Mouse (Mus musculus) spleen, adult 12 weeks (tissue): ENCODE data around the gene Hbq1a.
"Not testable (repeated sequence)": the region's sequence is repeated elsewhere in the genome, so short reads cannot be mapped to it uniquely, and the experiment has no call there.

ENCODE experiments used
- DNase-seq: peaks from one replicate; pipeline ENCODE4 v3.0.0; 2022; ENCODE audit warnings: low spot score

Hbq1a gene

GRCm38 (mm10) chr11:32299865-32300264 lies at the start of gene Hbq1a:
Gene Hbq1a, plus strand, starts transcription at chr11:32300069.
- peak; percentile 70 for DNase-seq

DNA sequence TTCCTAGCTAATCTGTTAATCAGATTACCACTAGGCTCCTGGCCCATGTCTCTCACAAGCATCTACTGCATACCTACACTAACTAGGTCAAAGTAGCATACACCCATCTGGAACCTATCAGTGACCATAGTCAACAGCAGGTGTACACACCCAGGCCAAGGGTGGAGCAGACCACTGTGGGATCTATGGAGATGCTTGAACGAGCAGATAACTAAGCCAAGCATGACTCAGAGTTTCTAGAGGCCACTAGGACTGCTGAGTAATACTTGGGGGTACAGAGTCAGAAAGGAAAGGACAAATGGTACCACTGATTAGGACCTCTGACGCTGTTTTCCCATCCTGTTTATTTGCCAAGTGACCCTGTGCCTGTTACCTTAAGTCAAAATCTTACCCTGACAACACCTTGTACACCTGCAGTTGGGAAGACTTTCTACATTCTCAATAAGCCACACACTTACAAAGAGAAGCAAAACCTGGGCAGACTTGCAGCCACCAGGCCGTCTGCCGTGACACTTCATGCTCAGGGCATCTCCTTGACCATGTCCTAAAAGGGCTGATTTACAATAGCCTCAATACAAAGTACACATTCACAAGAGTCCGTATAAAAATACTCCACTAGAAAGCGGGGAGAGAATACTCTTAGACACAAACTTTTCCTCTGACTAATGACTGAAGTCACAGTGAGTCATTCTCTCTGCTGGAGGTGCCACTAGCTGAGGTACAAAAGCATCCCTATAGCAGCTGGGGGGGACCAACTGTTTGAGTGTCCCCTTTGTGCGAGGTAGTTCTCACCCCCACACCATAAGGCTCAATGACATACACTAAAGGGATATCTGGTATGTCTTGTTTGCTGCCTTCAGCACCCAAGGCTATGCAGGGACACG lies 48.7 kb upstream of the Hbq1a start:
- peak; percentile 65 for DNase-seq

DNA sequence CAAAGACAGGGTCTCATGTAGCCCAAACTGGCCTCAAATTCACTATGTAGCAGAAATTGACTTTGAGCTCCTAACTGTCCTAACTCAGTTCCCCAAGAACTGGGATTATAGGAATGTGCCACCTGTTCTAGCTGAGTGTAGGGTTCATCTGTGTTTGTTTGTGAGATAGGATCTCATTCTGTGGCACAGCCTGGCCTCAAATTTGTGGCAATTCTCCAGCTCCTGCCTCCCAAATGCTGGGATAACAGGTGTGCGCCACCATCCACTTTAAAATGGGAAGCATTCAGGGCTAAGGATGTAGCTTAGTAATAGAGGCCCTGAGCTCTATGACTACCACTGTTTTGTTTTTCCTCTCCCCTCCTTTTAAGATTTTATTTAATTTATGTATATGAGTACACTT lies 46.7 kb upstream of the Hbq1a start:
- no peak for DNase-seq

GRCm38 (mm10) chr11:32256146-32256545 lies 43.7 kb upstream of the Hbq1a start:
- DNase-seq: peak; percentile 59

DNA sequence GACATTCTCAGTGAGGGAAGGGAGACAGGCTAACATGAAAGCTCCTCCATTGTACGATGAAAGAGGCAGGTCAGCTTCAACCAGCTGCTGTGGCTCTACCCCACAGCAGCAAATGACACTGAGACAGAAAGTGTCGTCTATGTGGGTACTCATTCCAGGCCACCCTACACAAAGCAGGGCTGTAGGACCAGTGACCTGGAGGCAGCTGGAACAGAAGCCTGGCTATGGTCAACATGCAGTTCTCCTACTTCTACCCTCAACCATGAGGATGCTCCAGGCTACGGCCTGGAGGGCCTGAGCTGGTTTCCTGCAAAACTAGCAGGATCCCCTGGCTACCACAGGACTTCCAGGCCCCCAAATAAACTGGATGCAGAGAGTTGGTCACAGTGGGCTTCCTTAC lies 43.3 kb upstream of the Hbq1a start:
- no peak for DNase-seq

GRCm38 (mm10) chr11:32262674-32263415 lies 37.0 kb upstream of the Hbq1a start:
- no peak for DNase-seq

GRCm38 (mm10) chr11:32265117-32265738 lies 34.6 kb upstream of the Hbq1a start:
- no peak for DNase-seq

DNA sequence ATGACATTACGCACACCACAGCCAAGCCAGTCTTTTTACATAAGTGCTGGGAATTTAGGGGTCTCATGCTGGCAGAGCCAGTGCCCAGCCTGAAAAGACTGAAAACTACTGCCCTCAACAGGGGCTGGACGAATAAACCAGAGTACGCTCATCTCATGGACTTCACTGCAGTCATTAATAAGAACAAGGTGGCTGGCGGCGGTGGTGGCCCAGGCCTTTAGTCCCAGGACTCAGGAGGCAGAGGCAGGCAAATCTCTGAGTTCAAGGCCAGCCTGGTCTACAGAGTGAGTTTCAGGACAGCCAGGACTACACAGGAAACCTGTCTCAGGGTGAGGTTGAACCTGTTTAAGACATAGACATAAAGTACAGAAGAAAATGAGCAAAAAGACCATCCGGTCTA lies 33.7 kb upstream of the Hbq1a start:
- DNase-seq: no peak

DNA sequence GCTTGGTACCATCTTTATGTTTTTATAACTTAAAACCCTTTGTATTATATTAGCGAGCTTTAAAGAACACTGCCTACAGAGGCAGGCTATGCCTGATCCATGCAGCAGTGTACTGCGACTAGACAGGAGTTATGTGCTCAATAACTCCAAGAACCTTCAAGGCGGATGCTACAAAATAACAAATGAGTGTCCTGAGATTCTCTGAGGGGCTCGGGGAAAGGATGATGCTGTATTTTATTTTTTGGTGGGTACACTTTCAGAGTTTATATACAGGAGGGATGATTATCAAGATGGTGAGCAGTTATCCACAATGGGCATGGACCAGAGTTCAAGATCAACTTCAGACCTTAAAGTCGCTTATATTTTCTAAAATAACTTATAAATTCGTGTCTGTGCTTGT lies 33.1 kb upstream of the Hbq1a start:
- no peak for DNase-seq

DNA sequence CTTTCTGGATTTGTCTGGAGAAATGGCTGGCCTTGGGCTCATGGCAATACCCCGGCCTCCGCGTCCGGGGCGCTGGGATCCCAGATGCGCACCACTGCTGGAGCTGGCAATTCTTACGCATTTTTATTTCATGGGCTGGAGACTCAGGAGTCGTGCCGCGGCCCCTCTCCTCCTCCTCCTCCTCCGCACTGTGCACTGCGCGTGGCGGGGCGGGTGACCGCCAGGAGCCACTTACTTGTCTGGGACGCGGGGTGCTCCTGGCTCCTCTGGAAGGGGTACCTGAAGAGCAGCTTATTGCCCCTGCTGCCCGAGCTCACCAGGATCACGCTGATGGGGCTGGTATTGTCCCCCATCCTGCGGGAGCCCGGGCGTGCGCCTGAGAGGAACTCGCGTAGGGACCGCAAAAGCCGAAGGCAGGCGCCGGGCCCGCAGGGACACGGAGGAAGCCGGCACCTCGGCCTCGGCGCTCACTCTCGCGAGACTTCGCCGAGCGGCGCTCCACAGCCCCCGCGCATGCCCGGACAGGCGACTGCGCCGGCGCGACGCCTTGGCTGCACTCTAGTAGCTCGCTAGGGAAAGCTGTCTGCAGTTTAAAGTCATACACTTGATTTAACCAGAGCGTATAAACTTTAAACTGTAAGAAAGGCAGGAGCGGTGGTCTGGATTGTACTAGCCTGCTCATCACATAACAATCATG lies 32.5 kb upstream of the Hbq1a start, which contains the start of gene Nprl3:
Nprl3 (minus strand) TSS at position 520 of the 697 bp plus-strand sequence.
- DNase-seq: peak; percentile 90

DNA sequence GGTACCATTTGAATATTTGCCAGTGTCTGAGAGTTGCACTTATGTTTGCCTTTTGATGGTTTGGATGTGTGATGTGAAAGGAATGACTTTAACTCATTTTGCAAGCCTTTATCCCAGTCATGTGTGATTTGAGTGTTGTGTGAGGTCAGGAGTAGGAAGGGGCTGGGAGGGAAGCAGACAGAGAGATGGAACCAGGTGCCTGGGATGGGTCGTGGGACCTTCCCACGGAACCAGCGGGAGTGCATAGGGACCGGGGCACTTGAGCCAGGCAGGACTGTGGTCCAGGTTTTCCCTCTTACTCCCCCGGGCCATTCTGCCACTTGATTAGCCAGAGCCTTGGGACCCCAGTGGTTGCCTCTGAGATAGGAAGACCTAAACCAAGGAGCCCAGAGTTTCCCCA lies 31.9 kb upstream of the Hbq1a start:
- DNase-seq: no peak

DNA sequence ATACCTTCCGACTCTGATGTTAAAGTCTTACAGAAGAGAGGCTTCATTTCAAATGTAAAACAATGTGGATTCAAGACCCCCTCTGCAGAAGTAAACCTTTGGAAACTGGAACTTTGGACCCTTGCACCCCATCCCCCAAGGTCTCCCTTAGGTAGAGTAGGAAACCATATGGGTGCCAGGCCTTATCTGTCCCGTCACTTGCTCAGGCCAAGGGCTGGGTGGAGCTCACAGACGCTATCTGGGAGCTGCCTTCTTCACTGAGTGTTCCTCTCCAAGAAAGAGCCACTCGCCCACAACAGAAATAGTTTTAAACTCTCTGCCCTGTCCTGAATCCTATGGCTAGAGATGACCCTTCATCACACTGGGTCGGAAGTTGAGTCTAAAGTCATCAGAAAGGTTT lies 30.9 kb upstream of the Hbq1a start:
- DNase-seq: peak; percentile 62

DNA sequence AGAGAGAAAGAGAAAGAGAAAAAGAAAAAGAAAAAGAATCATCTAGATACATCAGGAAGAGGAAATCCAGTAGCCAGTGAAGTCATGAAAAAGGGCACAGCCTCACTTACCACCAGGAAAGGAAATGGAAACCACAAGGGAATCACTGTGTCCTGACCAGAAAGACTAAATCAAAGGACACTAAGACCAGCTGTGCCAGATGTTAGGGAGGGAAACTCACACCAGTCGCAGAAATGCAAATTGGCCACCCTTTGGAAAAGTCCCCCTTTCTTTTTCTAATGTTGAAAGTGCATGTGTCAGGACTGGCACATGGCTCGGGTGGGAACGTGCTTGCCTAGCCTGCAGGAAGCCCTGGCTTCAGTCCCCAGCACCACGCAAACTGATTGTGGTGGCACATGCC lies 28.7 kb upstream of the Hbq1a start:
- DNase-seq: no peak

DNA sequence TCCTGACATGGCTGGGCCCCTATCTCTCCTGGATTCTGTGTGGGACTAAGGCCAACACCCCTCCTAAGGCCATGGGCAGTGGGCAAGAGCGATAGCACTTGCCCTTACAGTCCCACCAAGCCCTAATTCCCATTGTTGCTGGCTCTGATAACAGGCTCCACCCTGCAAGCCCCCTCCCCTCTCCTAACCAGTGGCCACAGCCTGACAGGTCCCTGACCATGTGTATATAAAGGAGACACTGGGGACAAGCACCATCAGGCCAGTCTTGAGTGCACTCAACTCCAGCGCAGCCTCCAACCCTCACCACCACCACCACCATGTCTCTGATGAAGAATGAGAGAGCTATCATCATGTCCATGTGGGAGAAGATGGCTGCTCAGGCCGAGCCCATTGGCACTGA lies 23.5 kb upstream of the Hbq1a start, which contains the start of gene Hba-x:
Hba-x (plus strand) TSS at position 54 of the 400 bp plus-strand sequence.
- no peak for DNase-seq

GRCm38 (mm10) chr11:32277736-32278457 lies 22.0 kb upstream of the Hbq1a start:
- no peak for DNase-seq

DNA sequence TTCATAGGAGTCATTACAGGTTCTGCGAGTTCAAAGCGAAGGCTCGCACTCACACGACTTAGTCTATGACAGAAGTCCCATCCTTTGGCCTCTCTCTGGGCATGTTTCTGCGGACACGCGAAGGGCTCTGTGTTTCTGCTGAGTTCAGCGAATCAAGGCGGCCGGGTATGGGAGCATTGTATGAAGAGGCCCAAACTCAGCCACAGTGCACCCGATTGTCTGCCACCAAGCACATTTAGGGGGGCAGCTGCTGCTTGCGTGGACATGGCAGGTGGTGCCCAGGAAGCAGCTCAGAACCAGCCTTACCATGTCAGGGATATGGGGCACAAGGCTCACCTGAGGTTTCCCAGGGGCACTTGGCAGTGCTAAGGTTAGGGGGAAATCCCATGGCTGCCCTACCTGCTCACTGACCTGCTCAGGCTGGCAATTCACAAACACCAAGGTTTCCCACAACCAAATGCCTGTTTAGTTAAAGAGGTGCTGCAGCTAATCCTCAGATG lies 21.4 kb upstream of the Hbq1a start:
- DNase-seq: no peak

DNA sequence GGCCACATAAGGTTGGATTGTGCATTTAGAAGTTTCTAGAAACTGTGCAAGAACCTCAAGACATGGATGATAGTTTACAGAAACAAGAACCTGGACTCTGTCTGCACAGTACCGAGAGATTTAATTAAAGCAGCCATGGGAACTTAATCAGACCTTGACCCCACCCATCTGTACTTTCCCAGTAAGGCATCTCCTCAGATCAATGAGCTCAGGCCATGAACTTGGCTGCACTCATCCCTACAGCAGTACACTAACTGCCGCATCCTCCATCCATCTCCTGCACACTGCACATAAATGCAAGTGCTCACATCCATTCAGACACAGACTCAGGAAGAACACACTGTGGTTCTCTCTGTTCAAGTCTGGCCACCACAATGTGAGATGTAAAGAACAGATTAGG lies 19.2 kb upstream of the Hbq1a start:
- no peak for DNase-seq

- no peak for DNase-seq
These were observed 18.3 kb upstream of the Hbq1a start for GRCm38 (mm10) chr11:32281416-32282144.

GRCm38 (mm10) chr11:32283091-32283777 lies 16.6 kb upstream of the Hbq1a start, which contains the start of gene Hba-a1:
Gene Hba-a1, plus strand, starts transcription at chr11:32283511.
- peak; percentile 40 for DNase-seq

- not testable (repeated sequence) for DNase-seq
These were observed 15.3 kb upstream of the Hbq1a start for GRCm38 (mm10) chr11:32284582-32284981.
